Mouse (Mus musculus) right cerebral cortex, postnatal 36 days (tissue): Measurements from ENCODE around the gene Bcat2.
A peak's percentile ranks its signal among the peaks of the same experiment; 100 is the strongest.
"Not testable (repeated sequence)": the region's sequence is repeated elsewhere in the genome, so short reads cannot be mapped to it uniquely, and the experiment has no call there.

ENCODE experiments used
- DNase-seq, 2 experiments: peaks; one replicate each; pipeline ENCODE4 v3.0.0; 2022; ENCODE audit warnings: low spot score in 2 of 2, mixed read lengths in 1 of 2

Gene Bcat2

DNA sequence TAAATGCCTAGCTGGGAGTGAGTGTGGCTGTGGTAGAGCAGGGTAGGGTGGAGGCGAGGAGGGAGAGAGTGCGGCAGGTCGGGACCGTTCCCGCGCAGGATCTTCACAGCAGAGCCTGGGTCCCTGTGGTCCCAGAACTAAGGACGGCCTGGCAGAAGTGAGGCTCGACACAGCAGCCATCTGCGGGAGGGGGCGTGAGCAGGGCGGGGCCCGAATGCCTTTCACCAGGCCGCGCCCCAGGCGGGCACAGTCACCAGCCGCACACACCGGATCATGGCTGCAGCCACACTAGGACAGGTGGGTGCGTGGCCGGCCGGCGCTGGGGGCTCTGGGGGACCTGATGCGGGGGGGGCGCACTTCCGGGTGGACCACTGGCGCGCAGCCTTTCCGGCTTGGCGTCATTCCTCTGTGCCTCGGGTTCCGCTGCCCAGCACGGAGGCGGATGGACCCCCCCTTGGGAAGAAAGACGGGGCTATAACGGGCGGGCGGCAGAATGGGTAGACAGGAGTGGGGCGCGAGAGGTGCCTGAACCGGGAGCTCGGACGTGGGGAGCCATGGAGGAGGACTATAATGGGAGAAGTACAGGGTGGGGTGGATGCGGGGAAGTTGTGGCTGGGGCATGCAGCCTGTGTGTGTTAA, at the start of gene Bcat2:
Bcat2 (plus strand) TSS at position 51 of the 639 bp plus-strand sequence.
- peak; percentile 37 to 47 for DNase-seq

DNA sequence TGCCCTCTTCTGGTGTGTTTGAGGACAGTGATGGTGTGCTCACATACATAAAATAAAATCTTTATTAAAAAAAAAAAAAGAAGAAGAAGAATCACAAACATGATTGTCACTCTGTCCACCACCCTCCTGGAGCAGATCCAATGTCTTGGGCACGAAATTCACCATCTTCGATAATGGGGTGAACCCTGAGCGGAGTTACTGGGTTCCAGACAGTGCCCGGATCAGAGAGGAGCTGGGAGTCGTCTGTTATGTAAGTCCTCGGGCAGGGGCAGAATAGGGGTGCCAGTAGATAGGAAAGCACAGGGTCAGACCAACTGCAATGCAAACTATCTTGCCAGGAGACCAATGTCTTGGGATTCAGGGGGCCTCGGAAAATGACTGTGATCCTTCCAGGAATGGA, 49.3 kb upstream of the Bcat2 start:
- DNase-seq = no peak

DNA sequence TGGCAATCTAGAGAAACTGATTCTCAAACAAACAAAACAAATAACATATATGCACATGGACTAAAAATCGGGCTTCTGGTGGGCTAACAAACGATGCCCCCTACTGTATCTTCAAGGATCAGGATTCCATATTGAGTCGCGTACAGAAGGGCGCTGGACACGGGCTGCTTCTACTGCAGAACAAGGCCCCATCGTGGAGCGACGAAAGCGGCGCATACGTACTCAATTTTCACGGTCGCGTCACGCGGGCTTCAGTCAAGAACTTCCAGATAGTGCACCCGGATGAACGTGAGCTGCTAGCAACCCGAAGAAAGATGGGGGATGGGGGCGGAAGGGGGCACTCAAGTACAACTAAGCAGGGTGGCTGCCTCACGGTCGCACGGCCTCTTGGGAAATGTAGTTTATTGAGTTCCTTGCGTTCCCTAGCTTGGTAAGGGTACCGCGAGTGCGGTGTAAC, 48.2 kb upstream of the Bcat2 start:
- peak; percentile 87 to 93 for DNase-seq

DNA sequence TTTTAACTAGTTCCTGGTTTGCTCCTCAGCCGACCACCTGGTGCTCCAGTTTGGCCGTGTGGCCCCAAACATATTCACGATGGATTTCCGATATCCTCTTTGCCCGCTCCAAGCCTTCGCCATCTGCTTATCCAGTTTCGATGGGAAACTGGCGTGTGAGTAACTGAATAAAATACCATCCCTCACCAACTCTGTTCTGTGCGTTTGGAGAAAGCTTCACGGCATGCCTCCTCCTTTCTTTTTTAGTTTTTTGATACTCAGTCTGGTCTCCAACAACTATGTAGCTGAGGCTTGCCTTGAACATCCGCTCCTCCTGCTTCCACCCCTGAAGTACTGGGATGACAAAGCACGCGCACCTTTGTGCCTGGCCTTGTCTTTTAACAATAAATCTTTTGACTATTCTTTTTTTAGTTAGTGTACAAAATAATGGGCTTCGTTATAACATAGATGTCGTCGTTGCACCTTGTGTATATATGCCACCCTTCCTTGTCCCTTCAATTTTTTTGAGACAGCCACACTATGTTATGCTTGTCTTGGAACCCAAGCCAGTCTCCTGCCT, 47.7 kb upstream of the Bcat2 start:
- no peak for DNase-seq

DNA sequence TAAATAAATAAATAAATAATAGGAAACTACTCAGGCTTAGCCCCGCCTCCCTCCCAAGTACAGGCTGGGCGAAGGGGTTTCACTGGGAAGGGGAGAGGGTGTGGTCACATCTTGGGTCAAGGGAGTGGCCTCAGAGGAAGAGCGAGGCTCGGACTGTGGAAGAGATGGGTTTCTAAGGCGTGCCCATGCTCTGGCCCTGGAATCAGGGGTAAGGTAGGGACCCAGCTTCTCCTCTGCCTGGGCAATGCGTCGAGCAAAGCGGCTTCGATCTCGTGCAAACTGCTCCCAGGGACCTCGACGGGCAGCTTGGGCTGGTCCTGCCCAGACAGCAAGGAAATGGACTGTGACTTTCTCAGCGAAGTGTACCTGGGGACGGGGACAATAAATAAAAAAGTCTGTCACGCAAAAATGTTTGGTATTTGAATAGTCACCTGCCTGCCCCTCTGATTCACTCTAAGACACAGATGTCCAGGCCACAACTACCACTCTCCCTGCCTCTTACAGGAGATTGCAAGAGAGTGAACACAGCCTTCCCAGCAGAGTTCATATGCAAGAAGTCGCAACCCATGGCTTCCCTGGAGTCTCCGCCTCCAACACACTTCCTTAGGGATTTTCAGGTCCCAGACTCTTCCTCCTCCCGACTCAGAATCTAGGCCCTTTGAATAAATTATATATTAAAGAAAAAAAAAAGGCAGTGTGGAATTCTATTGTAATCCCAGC, 46.8 kb upstream of the Bcat2 start:
- no peak for DNase-seq

DNA sequence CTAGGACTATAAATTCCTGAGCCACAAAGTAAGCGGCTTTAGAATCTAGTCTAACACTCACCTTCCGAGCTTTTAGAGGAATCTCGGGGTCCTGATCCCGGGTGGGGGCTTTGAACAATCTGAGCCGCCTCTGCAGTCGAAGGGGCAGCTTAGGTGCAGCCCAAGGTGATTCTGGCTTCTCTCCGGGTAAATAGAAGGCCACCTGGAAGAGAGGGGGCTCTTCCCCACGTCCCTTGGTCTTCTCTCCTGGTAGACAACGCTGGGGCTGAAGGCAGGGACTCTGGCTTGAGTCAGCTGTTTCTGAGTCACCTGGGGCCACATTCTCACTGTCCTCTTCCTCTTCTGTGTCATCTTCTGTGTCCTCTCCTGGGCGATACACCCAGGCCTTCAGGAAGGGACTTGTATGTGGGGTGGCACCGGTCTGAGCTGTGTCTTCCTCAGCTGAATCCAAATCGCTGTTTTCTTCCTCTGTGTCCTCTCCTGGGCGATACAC, 46.2 kb upstream of the Bcat2 start:
- DNase-seq = no peak

DNA sequence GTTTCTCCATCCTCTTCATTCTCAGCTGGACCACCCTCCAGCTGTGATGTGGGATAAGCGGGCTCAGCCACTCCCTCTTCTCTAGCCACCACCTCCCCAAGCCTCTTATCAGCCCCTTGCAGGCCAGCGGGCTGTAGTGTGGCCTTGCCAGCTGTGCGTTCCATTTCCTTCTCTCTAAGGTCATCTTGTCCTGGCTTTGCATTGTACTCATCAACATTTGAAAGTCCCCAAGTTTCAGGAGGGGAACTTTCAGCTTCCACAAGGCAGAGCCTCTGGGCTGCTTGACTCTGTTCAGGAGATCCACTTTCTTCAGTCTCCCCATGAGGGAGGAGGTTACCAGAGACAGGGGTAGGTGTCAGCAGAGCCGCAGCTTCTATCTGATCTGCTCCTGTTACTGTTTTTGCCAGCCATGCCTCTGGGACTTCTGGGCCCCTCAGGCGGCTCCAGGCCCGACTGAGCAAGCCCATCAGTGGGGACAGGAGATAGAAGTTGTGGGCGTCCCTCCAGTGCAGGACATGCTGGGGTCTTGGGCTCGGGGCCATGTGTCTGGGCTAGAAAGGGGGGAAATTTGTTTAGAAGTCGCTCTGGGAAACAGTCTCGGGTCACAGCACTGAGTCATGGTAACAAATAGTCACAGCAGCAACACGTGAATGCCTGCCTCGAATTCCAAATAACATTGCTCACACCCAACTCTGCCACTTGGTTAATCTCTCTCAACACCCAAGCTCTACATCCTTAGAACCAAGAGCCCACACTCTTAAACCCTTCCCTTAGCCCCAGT, 44.9 kb upstream of the Bcat2 start:
- no peak for DNase-seq

DNA sequence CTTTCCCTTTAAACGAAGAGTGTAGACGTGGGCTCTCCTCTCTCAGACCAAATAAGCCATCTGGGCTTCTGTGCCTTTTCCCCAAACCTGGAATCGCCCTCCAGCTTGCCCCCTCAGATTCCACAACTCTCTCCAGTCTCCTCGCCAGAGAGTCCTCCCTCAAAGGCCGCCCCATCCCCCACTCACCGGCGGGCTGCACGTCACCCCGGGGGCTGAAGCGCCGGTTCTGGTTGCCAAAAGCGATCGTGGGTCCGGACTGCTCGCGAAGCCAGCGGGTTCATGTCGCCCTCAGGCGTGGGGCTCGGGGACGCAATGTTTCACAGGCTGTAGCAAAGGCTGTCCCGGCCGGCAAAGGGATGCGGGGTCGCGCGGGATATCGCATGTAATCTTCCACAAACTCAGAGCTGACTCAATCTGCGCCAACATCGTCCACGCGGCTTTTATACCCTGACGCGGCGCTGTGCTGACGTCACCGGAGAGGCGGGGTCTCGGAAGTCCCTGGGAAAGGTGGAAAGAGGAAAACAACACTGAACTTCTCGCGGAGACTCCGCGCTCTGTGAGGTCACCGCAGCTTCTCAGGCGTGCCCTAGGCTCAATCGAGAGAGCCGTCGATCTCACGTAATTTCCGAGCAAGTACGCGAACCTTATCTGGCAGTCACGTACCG, 44.0 kb upstream of the Bcat2 start, which contains the start of the genes Ppp1r15a and Plekha4:
Ppp1r15a (minus strand) TSS at position 460 of the 665 bp plus-strand sequence.
Plekha4 (plus strand) TSS at position 522 of the 665 bp plus-strand sequence.
- peak; percentile 86 to 88 for DNase-seq

DNA sequence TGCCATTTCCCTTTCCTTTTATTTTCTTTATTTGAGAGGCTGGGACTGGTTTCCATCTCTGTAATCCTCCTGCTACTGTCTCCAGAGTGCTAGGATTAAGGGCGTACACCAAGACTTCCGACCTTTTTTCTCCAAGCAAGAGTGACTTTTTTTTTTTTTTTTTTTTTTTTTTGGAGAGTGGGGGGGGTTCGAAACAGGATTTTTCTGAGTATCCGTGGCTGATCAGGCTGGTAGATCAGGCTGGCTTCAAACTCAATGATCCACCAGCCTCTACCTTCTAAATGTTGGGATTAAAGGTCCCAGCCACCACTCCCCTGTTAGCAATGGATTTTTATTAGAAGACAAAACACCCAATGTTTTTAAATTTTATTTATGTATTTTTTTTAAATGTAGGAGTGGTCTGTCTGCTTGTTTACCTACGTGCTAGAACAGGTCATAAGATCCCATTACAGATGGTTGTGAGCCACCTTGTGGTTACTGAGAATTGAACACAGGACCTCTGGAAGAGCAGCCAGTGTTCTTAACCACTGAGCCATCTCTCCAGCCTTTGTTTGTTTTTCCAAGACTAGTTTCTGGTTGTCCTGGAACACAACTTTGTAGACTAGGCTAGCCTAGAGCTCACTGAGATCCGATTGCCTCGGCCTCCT, 43.4 kb upstream of the Bcat2 start:
- no peak for DNase-seq

DNA sequence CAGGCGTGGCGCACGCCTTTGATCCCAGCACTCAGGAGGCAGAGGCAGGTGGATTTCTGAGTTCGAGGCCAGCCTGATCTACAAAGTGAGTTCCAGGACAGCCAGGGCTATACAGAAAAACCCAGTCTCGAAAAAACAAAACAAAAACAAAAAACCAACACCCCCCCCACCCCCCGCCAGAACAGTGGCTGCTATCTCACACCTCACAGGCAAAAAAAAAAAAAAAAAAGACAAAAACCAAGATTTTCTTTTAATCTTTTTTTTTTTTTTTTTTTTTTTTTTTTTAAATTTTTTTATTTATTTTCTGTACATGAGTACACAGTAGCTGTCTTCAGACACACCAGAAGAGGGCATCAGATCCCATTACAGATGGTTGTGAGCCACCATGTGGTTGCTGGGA, 42.8 kb upstream of the Bcat2 start:
- not testable (repeated sequence) for DNase-seq

DNA sequence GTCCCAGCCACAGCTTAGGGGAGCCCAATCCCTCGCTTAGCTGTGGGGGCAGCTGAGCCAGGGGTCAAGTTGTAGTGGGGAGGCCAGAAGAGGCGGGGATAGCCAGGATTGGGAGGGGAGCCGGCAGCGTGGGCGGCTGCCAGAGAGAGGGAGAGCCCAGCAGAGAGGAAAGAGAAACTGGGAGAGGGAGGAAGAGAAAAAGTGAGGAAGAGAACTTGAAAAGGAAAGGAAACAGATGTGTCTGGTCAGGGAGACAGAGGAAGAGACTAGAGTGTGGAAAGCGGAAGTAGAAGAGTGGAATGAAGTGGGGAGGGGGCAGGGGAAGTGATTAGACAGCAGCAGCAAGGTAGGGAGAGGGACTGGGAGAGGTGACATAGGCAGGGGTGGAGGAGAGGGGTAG, 40.5 kb upstream of the Bcat2 start:
- DNase-seq = no peak

DNA sequence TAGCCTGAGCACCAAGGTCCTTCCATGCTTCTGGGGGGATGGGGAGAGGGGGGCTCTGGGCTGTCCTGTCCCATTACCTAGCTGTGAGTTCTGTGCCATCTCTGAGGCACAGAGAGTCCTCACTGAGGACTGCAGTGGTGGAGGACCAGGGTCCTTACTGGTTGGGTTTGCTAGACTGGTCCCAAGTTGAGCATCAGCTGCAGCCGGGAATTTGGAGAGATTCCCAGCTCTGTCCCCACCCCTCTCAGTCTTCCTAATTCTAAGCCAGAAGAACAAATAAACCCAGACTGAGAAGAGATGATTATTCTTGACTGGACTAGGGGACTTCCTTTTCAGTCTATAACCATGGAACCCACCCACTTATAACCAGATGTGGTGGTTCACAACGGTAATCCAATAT, 39.3 kb upstream of the Bcat2 start:
- no peak for DNase-seq

DNA sequence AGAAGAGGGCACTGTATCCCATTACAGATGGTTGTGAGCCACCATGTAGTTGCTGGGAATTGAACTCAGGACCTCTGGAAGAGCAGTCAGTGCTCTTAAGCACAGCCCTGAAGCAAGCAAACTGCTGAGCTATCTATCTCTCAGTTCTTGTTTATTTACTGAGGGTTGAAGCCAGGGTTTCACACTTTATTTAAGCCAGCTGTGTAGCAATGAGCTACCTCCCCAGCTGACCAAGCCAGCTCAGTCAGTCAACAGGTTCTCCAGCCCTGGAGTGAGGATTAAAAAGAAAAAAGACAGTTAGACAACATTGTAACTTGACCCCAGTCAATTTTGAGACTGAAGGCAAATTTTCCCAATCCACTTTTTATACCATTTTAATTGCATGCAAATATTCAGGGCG, 34.3 kb upstream of the Bcat2 start:
- no peak for DNase-seq

DNA sequence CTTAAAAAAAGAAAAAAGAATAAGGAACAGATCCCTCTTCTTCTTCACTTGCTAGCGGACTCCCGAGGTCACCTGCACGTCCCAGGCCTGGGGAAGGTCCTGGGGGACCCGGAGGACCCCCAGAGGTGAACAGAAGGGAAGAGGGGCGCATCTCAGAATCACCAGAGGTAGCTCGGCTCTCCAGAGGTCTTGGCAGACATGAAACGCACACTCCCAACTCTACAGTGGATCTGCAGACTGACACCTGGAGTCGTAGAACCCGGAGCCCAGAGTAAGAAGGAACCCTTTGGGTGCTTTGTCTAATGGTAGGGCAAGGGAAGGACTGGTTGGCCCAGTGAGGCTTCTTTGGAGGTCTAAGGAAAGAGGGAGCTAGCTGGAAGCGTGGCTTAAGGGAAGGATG, 32.4 kb upstream of the Bcat2 start:
- DNase-seq = no peak

DNA sequence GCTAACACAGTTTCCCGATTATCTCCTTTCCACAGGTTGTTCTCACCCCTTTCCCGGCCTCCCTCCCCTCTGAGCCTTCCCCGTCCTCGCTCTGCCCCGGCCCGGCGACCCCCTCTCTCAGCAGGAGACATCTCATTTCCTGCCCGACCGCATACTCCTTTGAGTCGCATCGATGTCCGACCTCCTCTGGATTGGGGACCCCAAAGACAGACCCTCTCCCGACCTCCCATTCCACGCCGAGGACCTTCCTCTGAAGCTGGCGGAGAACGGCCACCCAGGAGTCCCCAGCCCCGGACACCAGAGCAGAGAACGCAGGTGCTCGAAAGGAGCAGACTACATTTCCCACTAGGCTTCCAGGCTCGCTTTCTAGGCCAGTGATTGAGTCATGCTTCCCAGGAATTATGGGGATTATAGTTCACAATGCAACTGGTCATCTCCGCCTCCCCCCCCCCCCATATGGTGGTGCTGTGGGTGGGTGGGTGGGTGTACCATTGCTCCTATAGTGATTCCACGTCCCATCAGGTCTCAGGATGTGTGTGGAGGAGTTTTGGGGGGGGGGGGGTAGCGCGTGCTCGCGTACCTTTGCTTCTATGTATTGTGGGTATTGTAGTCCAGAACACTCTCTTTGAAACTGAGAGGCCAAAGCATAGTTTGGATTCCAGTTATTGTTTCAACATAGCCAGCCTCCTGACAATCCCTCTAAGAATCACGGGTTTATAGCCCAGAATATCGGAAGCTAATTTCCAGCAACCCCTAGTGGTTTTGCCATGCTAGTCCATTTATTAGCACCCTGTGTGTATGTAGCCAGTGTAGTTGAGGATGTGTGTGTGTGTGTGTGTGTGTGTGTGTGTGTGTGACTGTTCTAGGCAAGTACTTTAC, 31.6 kb upstream of the Bcat2 start:
- peak; percentile 53 to 57 for DNase-seq

DNA sequence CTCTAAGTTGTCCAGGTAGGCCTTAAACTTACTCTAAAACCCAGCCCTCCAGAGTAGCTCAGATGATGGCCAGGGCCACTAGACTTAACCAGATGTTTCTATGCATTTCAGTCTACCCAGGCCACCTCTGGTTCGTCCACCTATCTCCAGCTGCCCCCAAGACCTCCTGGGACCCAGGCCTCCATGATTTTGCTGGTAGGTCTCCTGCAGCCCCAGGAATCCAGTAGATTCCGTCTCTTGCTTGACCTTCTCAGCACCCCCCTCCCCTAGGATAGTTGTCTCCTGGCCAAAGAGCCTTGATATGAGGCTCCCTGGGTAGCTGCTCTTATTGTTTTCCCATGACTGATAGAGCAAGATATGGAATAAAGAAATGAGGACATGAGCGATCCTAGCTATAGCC, 30.9 kb upstream of the Bcat2 start:
- DNase-seq = no peak

DNA sequence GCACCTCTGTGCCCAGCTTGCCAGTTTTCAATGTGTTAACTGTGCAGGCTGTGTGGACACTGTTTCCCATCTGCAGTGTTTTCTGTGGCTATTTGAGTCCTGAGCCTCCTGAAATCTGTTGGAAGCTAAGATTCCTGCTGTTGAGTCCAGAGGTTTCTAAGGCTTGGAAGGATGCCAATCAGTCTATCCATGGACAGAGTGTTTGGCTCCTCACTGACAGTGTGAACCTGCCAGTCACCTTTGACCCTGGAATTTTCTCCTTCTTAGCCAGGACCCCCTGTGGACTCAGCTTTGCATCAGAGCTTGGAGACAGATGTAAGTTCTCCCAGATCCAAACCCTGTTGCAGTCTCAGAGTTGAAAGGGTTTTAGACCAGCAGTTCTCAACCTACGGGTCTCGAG, 29.7 kb upstream of the Bcat2 start:
- no peak for DNase-seq

DNA sequence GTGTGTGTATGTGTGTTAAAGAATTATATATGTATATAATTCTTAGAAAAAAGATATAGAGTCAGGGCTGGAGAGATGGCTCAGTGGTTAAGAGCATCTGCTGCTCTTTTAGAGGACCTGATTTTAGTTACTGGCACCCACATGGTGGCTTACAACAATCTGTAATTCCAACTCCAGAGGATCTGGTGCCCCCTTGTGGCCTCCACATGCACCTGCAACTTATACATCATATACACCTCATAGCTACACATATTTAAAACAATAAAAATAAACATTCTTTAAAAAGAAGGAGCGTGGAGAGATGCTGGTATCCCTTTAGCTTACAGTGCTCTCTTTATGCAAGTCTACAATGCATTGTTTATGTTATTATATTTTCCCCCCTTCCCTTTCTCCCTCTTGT, 25.4 kb upstream of the Bcat2 start:
- DNase-seq = no peak

DNA sequence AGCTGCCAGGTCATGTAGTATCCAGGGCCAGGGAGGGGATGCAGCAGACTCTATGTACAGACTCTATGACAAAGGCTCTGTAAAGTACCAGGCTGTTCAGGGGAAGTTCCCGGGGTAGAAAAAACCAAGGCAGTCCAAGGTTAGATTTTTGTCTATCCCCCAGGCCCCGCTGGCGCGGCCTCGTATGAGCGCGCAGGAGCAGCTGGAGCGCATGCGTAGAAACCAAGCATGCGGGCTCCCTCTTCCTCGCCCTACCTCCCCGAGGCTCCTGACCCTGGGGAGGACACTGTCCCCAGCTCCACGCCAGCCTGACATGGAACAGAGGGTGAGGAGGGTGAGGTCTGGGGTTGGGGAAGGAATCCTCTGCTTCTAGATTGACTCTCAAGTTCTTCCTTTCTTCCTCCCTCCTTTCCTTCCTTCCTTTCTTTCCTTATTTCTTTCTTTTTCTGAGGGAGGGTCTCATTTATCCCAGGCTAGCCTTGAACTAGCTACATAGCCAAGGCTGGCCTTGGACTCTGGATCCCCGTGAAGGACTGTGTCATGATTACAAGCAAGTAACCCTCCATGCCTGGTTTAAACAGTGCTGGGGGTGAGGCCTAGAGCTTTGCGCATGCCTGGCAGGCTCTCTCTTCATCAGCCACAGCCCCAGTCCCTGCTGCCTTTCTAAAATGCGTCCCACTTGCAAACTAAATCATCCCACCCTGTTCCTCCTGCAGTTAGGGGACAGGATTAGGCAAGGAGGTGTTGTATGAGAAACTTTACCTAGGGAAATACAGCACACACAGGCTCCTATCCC, 20.1 kb upstream of the Bcat2 start:
- DNase-seq = no peak
